Mouse (Mus musculus): ENCODE data around the gene Rps16. TPM values are rescaled to one million over a fixed set of nuclear protein-coding genes. Genes with fewer than 3 reads are reported as not detected.

Gene Rps16
- polyA plus RNA-seq (2017; shearing (Covaris generic)) = 983 TPM

DNA sequence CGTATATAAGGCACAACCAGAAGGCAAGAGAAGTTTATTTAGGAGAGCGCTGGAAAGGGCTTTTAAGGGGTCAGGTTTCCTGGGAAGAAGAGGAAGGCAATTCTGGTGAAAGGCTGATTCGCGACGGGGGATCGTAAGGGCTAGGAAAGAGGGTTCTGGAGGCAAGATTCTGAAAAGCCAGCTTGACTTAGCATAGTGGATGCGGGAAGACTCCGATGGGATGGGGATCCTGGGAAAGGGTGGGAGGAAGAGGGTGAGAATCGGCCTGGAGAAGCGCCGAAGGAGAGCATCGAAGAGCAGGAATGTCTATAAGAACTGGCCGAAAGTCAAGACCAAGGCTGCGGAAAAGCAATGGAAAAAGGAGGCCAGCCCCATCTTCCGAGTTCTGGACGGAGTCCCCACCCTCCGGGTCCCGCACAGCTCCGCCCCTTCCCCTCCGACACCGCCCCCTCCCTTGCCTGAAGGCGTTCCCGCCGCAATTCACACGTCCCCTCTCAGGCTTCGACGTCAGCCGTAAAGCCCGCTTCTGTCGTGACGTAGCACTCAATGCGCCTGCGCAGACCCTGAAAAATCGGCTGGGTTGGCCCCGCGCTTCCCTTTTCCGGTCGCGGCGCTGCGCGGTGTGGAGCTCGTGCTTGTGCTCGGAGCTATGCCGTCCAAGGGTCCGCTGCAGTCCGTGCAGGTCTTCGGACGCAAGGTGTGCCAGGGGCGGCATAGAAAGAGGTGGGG, at the start of gene Rps16:
TSS of gene Rps16 (plus strand) at position 498 of the 729 bp plus-strand sequence.

DNA sequence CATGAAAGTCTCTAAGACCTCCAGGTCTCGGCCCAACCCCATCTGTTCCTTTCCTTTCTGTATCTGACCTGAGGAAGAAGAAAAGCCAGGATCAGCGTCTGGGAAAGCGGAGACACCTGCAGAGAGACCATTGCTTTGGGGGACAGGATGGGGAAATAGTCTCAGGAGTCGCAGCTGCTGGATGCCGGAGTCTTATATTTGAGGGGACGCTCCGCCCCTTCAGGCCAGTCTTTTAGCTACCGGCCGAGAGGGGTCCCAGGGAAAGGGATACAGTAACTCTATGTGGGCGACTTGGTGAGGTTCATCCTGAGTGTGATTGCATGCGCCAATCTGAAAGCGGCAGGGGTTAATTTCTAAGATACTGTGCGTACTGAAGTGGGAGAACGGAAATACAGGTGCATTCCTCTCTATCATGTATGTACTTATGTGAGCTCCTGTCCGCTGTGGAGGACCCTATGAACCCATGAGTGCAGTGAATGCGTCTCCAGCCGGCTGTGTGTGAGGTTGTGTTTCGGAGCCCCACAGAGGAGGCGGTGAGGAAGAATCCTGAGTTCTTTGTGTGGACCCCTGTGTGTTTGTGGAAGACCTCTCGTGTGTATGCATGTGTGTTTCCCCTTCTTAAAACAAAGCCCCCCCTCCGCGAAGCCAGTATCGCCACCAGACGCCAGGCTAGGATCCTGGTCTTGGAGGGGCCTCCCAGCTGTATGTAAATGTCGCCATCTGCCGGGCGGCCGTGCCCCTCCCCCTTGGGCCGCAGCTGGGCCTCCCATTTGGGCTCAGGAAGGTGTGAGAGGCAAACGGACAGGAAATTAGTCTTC, 48.6 kb upstream of the Rps16 start, which contains the start of gene Dll3:
TSS of gene Dll3 (minus strand) at position 623 of the 818 bp plus-strand sequence.

DNA sequence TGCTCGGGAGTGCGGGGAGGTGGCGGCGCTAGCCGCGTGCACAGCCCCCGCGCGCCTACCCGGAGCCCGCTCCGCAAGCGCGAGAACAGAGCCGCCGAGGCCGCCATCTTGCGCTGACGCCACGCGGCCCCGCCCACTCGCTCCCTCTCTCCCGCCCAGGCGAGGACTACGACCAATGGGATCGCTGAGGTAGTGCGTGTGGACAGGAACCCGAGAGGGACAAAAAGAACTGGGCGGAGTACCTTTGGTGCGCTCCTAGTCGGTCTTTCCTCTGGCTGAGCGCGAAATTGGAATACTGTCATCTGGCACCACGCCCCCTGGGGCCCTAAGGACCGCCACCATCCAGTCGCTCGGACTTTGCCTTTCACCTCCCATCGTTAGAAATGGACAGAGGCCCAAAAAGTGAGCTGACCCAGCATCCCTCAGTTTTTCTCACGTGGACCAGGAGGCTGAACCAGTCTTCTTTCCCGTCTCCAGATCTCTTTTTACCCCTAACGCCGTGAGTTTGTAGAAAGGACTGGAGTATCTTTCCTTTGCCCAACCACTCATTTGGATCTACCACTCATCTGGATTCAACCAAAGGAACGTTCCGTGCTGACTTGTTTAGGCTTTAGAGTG, 38.4 kb upstream of the Rps16 start, which contains the start of gene Timm50:
TSS of gene Timm50 (minus strand) at position 147 of the 618 bp plus-strand sequence.

DNA sequence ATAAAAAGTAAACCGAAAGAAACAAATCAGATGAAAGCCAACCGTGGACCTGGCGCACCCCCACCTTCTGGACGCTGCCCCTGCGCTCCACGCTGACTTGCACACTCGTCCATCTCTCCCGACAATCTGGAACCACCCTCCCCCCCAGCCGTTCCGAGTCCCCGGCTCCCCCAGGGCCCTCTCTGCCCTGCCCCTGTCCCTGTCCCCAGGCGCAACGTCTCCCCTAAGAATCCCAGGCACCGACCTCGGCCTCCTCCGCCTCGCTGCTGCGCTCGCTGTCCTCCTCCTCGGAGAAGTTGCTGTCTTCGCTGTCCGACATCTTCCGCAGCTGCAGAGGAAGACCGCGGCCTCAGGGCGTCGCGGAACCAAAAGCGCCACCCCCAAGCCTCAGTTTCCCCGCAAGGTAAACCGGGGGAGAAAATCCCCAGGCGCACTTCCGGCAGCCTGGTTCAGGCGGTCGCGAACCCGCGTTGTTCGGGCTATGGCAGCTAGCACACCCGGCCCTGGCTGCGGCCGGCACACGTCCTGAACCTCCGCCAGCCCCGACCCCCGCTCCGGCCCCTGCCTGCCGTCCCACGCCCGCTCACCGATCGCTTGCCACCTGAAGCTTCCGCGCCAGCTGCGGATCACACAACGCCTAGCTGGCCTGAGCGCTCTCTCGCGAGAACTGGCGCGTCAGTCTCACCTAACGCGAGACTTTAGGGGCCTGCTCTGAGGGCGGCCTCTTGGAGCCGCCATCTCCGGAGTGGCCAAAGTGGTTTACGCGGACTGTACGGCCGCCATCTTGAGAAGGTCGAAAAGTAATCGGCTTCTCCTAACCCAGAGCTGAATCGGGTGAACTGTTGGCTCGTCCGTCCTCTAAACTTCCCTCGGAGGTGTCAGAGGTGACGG, 12.1 kb upstream of the Rps16 start, which contains the start of gene Supt5:
TSS of gene Supt5 (minus strand) at position 639 of the 891 bp plus-strand sequence.

DNA sequence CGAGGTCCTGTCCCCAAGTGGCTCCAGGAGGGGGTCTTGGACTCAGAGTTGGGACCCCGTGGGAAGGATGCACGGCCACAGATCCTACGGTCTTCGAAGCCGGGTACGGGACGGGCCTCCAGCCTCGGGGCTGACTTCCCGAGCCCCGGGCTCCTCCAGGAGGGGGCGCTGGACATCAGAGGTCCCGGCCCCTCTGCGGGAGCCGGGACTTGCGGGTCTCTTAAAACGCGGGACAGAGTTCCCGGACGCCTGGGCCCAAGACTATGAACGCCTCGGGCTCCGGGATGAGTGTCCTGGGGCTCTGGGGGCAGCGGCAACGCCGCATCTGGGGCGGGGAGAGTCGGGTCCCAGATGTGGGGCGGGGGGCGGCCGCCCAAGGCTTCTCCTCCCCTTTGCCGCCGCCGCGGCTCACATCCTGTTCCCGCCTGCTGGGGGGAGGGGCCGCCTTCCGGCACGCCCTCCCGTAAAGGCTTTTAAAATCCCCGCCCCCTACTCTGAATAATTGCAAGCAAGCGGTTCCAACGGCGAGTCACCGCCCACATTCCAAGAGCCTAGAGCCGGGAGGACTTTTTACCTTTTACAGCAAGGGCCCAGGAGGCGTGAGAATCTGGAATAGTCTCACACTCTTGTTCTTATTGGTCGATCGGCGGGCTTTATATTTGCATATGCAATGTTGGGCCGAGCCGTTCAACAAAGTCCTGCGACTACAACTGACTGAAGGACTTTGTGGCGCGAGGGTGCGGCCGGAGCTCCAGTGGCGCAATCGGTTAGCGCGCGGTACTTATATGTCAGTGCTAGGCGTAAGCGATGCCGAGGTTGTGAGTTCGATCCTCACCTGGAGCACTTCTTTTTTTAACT, 22.0 kb downstream of the Rps16 start, which contains the start of gene Plekhg2:
TSS of gene Plekhg2 (minus strand) at position 349 of the 858 bp plus-strand sequence.

DNA sequence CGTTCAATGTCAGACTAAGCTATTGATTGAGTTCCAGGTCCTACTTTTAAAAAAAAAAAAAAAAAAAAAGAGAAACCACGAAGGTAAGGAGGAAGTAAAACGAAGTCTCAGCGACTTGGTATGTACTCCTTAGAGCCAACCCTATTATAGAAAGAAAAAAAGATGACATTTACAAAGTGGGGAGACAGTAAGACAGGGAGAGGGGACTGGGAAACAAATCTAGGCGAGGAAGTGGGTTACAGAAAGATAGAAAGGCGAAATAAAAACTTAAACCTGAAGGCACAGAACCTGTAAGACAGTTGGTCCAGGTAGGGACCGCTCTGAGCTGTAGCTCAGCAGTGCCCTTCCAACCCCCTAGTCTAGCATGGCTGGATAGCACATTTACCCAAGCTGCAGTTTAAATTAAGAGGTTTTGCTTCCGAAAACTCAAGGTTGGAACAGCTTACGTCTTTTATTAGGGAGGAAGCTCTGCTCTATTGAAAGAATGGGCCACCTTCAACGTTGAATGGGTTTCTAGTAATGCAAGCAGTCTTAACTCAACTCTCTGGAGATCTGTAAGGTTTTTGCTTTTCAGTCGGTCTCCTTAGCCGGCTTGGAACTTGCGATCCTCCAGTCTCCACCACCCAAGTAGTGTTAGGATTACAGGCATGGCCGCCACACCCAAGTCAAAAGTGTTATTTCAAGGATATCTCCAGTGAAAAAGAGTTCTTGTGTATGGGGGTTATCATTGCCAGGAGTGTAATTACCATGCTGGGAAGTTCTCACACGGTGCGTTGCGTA, 30.0 kb downstream of the Rps16 start, which contains the start of gene Zfp36:
TSS of gene Zfp36 (minus strand) at position 17 of the 780 bp plus-strand sequence.

DNA sequence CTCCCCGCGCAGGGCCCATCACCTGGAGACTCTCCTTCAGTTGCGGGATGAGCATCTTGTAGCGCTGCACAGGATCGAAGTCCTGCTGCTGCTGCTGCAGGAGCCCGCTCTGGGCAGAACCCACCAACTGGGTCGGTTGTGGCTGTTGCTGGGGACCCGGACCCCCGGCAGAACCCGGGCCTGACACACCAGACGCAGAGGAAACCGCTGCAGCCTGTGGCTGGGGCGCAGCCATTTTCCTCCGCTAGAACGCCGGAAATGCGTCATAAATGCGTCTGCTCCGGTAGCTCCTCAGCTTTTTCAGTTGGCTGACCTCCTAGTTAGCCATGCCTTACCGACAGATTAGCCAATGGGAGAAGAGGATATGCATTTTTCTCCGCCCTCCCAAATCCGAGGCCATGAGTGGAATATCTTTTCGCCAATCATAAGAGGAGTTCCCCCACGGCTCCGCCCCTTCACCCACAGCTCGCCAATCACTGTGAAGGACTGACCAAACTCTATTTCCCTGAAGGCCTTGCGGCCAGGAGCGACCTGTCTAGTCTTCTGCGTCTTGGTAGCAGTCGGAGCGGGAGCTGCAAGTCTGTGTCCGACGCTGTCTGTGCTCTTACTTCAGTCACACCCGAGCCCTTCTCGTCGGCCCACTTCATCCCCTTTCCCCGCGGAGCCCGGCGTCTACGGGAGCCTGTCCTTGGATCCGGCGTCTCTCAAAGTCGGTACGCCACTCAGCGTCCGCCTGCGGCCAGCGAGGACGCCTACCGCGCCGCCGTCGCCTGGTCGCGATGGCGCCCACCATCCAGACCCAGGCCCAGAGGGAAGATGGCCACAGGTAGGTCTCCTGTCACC, 42.2 kb downstream of the Rps16 start, which contains the start of the genes Med29 and Paf1:
TSS of gene Med29 (minus strand) at position 280 of the 843 bp plus-strand sequence.
TSS of gene Paf1 (plus strand) at position 523 of the 843 bp plus-strand sequence.

Other genes with a start within 250 kb of the Rps16 start
- not detected for gene 9530053A07Rik, start 221.2 kb upstream of the Rps16 start, polyA plus RNA-seq (2017; shearing (Covaris generic))
- 228 TPM for gene Fbl, start 180.9 kb upstream of the Rps16 start, polyA plus RNA-seq (2017; shearing (Covaris generic))
- 10.3 TPM for gene Dyrk1b, start 171.2 kb upstream of the Rps16 start, polyA plus RNA-seq (2017; shearing (Covaris generic))
- 6.6 TPM for gene Eid2, start 82.8 kb upstream of the Rps16 start, polyA plus RNA-seq (2017; shearing (Covaris generic))
- 3.7 TPM for gene Eid2b, start 72.9 kb upstream of the Rps16 start, polyA plus RNA-seq (2017; shearing (Covaris generic))
- gene Selenov, start 59.5 kb upstream of the Rps16 start, polyA plus RNA-seq (2017; shearing (Covaris generic)) = not detected
- not detected for gene Dll3, start 48.4 kb upstream of the Rps16 start, polyA plus RNA-seq (2017; shearing (Covaris generic))
- 55.8 TPM for gene Timm50, start 38.6 kb upstream of the Rps16 start, polyA plus RNA-seq (2017; shearing (Covaris generic))
- gene Supt5, start 11.9 kb upstream of the Rps16 start, polyA plus RNA-seq (2017; shearing (Covaris generic)) = 213 TPM
- 48.9 TPM for gene Plekhg2, start 21.9 kb downstream of the Rps16 start, polyA plus RNA-seq (2017; shearing (Covaris generic))
- 189 TPM for gene Zfp36, start 29.6 kb downstream of the Rps16 start, polyA plus RNA-seq (2017; shearing (Covaris generic))
- gene Med29, start 42.1 kb downstream of the Rps16 start, polyA plus RNA-seq (2017; shearing (Covaris generic)) = 23.0 TPM
- gene Paf1, start 42.3 kb downstream of the Rps16 start, polyA plus RNA-seq (2017; shearing (Covaris generic)) = 170 TPM
- gene Gmfg, start 86.8 kb downstream of the Rps16 start, polyA plus RNA-seq (2017; shearing (Covaris generic)) = 436 TPM
- gene Lrfn1, start 101.3 kb downstream of the Rps16 start, polyA plus RNA-seq (2017; shearing (Covaris generic)) = 2.3 TPM
- not detected for gene Ifnl2, start 159.8 kb downstream of the Rps16 start, polyA plus RNA-seq (2017; shearing (Covaris generic))
- gene Ifnl3, start 172.2 kb downstream of the Rps16 start, polyA plus RNA-seq (2017; shearing (Covaris generic)) = not detected
- gene Sycn, start 190.2 kb downstream of the Rps16 start, polyA plus RNA-seq (2017; shearing (Covaris generic)) = not detected
- not detected for gene Nccrp1, start 196.6 kb downstream of the Rps16 start, polyA plus RNA-seq (2017; shearing (Covaris generic))
- 48.1 TPM for gene Samd4b, start 247.5 kb downstream of the Rps16 start, polyA plus RNA-seq (2017; shearing (Covaris generic))
- 6.2 TPM for gene Pak4, start 247.5 kb downstream of the Rps16 start, polyA plus RNA-seq (2017; shearing (Covaris generic))

Measured in naive thymus-derived CD4-positive, alpha-beta T cell, adult 5 months (primary cell).